19 mouse cellular contexts compared by ENCODE assay signal in the genomic region with DNA sequence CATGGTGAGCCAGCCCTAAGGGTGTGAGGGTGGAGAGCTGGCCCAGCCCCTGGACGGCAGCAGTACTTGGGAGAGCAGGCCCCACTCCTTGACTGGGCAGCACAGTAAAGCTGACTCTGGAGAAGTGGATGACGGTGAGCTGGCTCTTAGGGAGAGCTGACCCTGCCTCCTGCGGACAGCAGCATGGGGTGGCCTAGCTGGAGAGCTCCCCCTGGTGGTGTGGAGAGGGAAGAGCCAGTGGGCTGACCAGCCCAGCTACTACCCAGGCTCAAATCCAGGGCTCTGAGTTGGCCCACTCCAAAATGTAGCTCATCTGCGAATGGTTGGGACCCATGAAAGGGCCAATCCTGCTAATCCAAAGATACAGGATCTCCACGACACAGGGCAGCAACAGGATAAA. TPM values are rescaled to one million over a fixed set of nuclear protein-coding genes. Genes with fewer than 3 reads are reported as not detected.
DNase-seq lines count a peak whose midpoint lies in the region; ATAC-seq and TF ChIP-seq lines count a peak whose summit lies in the region.
"Had no signal": no experiment of that assay in that cellular context is flagged by ENCODE, and none has a peak within 500 bp of the region (broad histone marks: within the 10 kb centered on the region; RNA-seq: fewer than 3 reads in every experiment).

No protein-coding gene starts in this region.

- 0 out of 2 replicates have a peak, but pooled peaks have one; percentile 21 for ATAC-seq in hindbrain, postnatal 0 days
- ATAC-seq in hindbrain, embryonic 16.5 days = no peak
- ATAC-seq in liver, postnatal 0 days = no peak
- ATAC-seq in erythroblast, adult 5-6 weeks (replicated peaks; ENCODE audit: low FRiP score, poor library complexity, severe bottlenecking) = 0 out of 2 replicates have a peak, but pooled peaks have one; percentile 26
- ATAC-seq in inflammation-experienced regulatory T-cells, adult 6 months = no peak
- ATAC-seq: midbrain, embryonic 13.5 days had no signal

- H3K4me1 ChIP-seq in hindbrain, postnatal 0 days (ENCODE audit: insufficient read depth, low read length) = no peaks in the 10 kb centered on the region
- H3K4me1 ChIP-seq in hindbrain, embryonic 16.5 days (ENCODE audit: control insufficient read depth, insufficient read depth, low read depth, low read length) = no peaks in the 10 kb centered on the region
- no peaks in the 10 kb centered on the region for H3K4me1 ChIP-seq in liver, postnatal 0 days (ENCODE audit: insufficient read depth)
- no peaks in the 10 kb centered on the region for H3K4me1 ChIP-seq in ES-Bruce4 (ENCODE audit: control insufficient read depth, insufficient read depth, low read length)
- H3K4me1 ChIP-seq: embryonic facial prominence, embryonic 12.5 days; heart, embryonic 10.5 days; hindbrain, embryonic 15.5 days; liver, embryonic 15.5 days; midbrain, embryonic 13.5 days had no signal

- H3K4me2 ChIP-seq in hindbrain, postnatal 0 days (ENCODE audit: low read depth, low read length) = no peak overlapping the region
- H3K4me2 ChIP-seq in hindbrain, embryonic 16.5 days (ENCODE audit: low read length) = no peak overlapping the region
- no peak overlapping the region for H3K4me2 ChIP-seq in liver, postnatal 0 days (ENCODE audit: low read depth, low read length)
- H3K4me2 ChIP-seq: embryonic facial prominence, embryonic 12.5 days; hindbrain, embryonic 15.5 days; kidney, embryonic 15.5 days; liver, embryonic 15.5 days; midbrain, embryonic 13.5 days had no signal

- TF ChIP-seq EP300 in liver, postnatal 0 days (IDR thresholded peaks at IDR 0.05; ENCODE audit: low read depth) = no peak
- TF ChIP-seq EP300 in ES-Bruce4 (IDR thresholded peaks at IDR 0.05; ENCODE audit: insufficient read depth, low read depth, low read length) = no peak

- no peak for TF ChIP-seq POLR2A in ES-Bruce4 (IDR thresholded peaks at IDR 0.05; ENCODE audit: insufficient read depth, low read length)

- no peak overlapping the region for H3K9ac ChIP-seq in hindbrain, postnatal 0 days (replicated peaks; ENCODE audit: low read length)
- H3K9ac ChIP-seq in hindbrain, embryonic 16.5 days (ENCODE audit: low read depth, low read length) = no peak overlapping the region
- H3K9ac ChIP-seq in liver, postnatal 0 days (replicated peaks) = no peak overlapping the region
- H3K9ac ChIP-seq in ES-Bruce4 (ENCODE audit: low read depth, poor library complexity, severe bottlenecking) = no peak overlapping the region
- H3K9ac ChIP-seq: embryonic facial prominence, embryonic 12.5 days; hindbrain, embryonic 15.5 days; kidney, embryonic 15.5 days; liver, embryonic 15.5 days; midbrain, embryonic 13.5 days had no signal

- 82% methylated on average over 5 of the region's 5 CpGs for WGBS in hindbrain, postnatal 0 days
- WGBS in hindbrain, embryonic 16.5 days = 87% methylated on average over 5 of the region's 5 CpGs
- WGBS in liver, postnatal 0 days (ENCODE audit: insufficient replicate concordance) = 75% methylated on average over 5 of the region's 5 CpGs

- peak; percentile 51 for TF ChIP-seq CTCF in hindbrain, postnatal 0 days (IDR thresholded peaks at IDR 0.05; ENCODE audit: low read depth)
- peak; percentile 31 for TF ChIP-seq CTCF in liver, postnatal 0 days (IDR thresholded peaks at IDR 0.05; ENCODE audit: low read depth)
- peak; percentile 50 for TF ChIP-seq CTCF in ES-Bruce4 (IDR thresholded peaks at IDR 0.05; ENCODE audit: low read depth, low read length)

- no peak overlapping the region for H3K27ac ChIP-seq in hindbrain, postnatal 0 days
- H3K27ac ChIP-seq in hindbrain, embryonic 16.5 days (ENCODE audit: low read depth, low read length) = no peak overlapping the region
- H3K27ac ChIP-seq in liver, postnatal 0 days (ENCODE audit: low read depth) = no peak overlapping the region
- H3K27ac ChIP-seq in ES-Bruce4 (ENCODE audit: insufficient read depth, low read length) = no peak overlapping the region
- H3K27ac ChIP-seq: embryonic facial prominence, embryonic 12.5 days; heart, embryonic 10.5 days; hindbrain, embryonic 15.5 days; kidney, embryonic 15.5 days; liver, embryonic 15.5 days; macrophage; midbrain, embryonic 13.5 days had no signal

- H3K36me3 ChIP-seq in hindbrain, postnatal 0 days (ENCODE audit: insufficient read depth, low read length) = peaks cover 19% of the 10 kb centered on the region; the same call in 1 of the 2 replicates
- H3K36me3 ChIP-seq in hindbrain, embryonic 16.5 days (ENCODE audit: control insufficient read depth, insufficient read depth, low read length) = peaks cover 14% of the 10 kb centered on the region
- peaks cover 10% of the 10 kb centered on the region; the same call in 1 of the 2 replicates for H3K36me3 ChIP-seq in liver, postnatal 0 days (replicated peaks; ENCODE audit: insufficient read depth, low read length)
- no peaks in the 10 kb centered on the region; the same call in 1 of the 2 replicates for H3K36me3 ChIP-seq in ES-Bruce4 (ENCODE audit: control insufficient read depth, insufficient read depth, low read length, poor library complexity, severe bottlenecking)

- no peak for DNase-seq in hindbrain, postnatal 0 days (ENCODE audit: low spot score)
- no peak for DNase-seq in liver, postnatal 0 days
- DNase-seq in liver = no peak
- no peak for DNase-seq in B cell, adult 2 months
- DNase-seq: cerebellum, adult 11 months; thymus, postnatal 14 days had no signal

- no peak overlapping the region for H3K4me3 ChIP-seq in hindbrain, postnatal 0 days (ENCODE audit: low read length)
- no peak overlapping the region for H3K4me3 ChIP-seq in hindbrain, embryonic 16.5 days (ENCODE audit: low read length)
- no peak overlapping the region for H3K4me3 ChIP-seq in liver, postnatal 0 days (ENCODE audit: low read depth, low read length)
- H3K4me3 ChIP-seq in ES-Bruce4 (ENCODE audit: low read depth, low read length) = no peak overlapping the region
- H3K4me3 ChIP-seq: embryonic facial prominence, embryonic 12.5 days; heart, embryonic 10.5 days; hindbrain, embryonic 15.5 days; kidney, embryonic 15.5 days; liver, embryonic 15.5 days; midbrain, embryonic 13.5 days had no signal

- no peaks in the 10 kb centered on the region for H3K9me3 ChIP-seq in hindbrain, postnatal 0 days (ENCODE audit: low read length)
- H3K9me3 ChIP-seq in hindbrain, embryonic 16.5 days (ENCODE audit: control insufficient read depth, low read length) = no peaks in the 10 kb centered on the region
- H3K9me3 ChIP-seq in liver, postnatal 0 days (ENCODE audit: low read length) = no peaks in the 10 kb centered on the region
- H3K9me3 ChIP-seq in ES-Bruce4 (replicated peaks; ENCODE audit: control insufficient read depth, insufficient read depth, low read length, poor library complexity, severe bottlenecking) = no peaks in the 10 kb centered on the region
- H3K9me3 ChIP-seq: embryonic facial prominence, embryonic 12.5 days; heart, embryonic 10.5 days; hindbrain, embryonic 15.5 days; kidney, embryonic 15.5 days; liver, embryonic 15.5 days; midbrain, embryonic 13.5 days had no signal

- H3K27me3 ChIP-seq in hindbrain, postnatal 0 days (ENCODE audit: insufficient read depth, low read length) = no peaks in the 10 kb centered on the region
- no peaks in the 10 kb centered on the region for H3K27me3 ChIP-seq in hindbrain, embryonic 16.5 days (replicated peaks; ENCODE audit: control insufficient read depth, insufficient read depth, low read length)
- H3K27me3 ChIP-seq in liver, postnatal 0 days (ENCODE audit: insufficient read depth, low read length) = no peaks in the 10 kb centered on the region
- no peaks in the 10 kb centered on the region for H3K27me3 ChIP-seq in ES-Bruce4 (ENCODE audit: control insufficient read depth, insufficient read depth, low read length, poor library complexity, severe bottlenecking)
- H3K27me3 ChIP-seq: embryonic facial prominence, embryonic 12.5 days; hindbrain, embryonic 15.5 days; kidney, embryonic 15.5 days; liver, embryonic 15.5 days; midbrain, embryonic 13.5 days had no signal

RNA-seq across cellular contexts. Expression of a gene that starts 8.1 kb away (rescaled TPM):
- total RNA-seq in hindbrain, postnatal 0 days (2014; rRNA removed) = 2.8 and 5.4 TPM in 2 replicates
- 4.0 and 4.2 TPM in 2 replicates for polyA plus RNA-seq in hindbrain, postnatal 0 days (2015; fragmentation: Nextera tagmentation; extraction: Ambion mirVana)
- polyA plus RNA-seq in hindbrain, embryonic 16.5 days (2015; fragmentation: Nextera tagmentation; extraction: Ambion mirVana) = 11.6 and 13.8 TPM in 2 replicates
- polyA plus RNA-seq in liver, postnatal 0 days (2015; fragmentation: Nextera tagmentation; extraction: Ambion mirVana) = 0.54 and 0.68 TPM in 2 replicates
- 13.4 and 15.4 TPM in 2 replicates for polyA plus RNA-seq in ES-Bruce4 (2011; ENCODE audit: insufficient read depth, insufficient read length, low read depth, missing spikeins)
- total RNA-seq in erythroblast, adult 5-6 weeks (2015; ENCODE audit: low replicate concordance) = not detected in 2 replicates
- 0.84 TPM in 1 of 2 replicates, not detected in the other for total RNA-seq in erythroblast, adult 5-6 weeks (2017; ENCODE audit: low replicate concordance)
- 10 to 100 TPM in 1 of 3 experiments, 1 to 10 TPM in 2; 4.6 to 10.9 (median 5.9) TPM for polyA plus RNA-seq in inflammation-experienced regulatory T-cells, adult 6 months (2017; shearing (Covaris generic))

RNA-seq across cellular contexts. Expression of a gene that starts 13.4 kb away (rescaled TPM):
- total RNA-seq in hindbrain, postnatal 0 days (2014; rRNA removed) = 8.4 and 10.1 TPM in 2 replicates
- polyA plus RNA-seq in hindbrain, postnatal 0 days (2015; fragmentation: Nextera tagmentation; extraction: Ambion mirVana) = 5.9 and 6.7 TPM in 2 replicates
- 10.7 and 11.9 TPM in 2 replicates for polyA plus RNA-seq in hindbrain, embryonic 16.5 days (2015; fragmentation: Nextera tagmentation; extraction: Ambion mirVana)
- polyA plus RNA-seq in liver, postnatal 0 days (2015; fragmentation: Nextera tagmentation; extraction: Ambion mirVana) = 0.31 and 0.36 TPM in 2 replicates
- polyA plus RNA-seq in ES-Bruce4 (2011; ENCODE audit: insufficient read depth, insufficient read length, low read depth, missing spikeins) = 1.2 and 2.8 TPM in 2 replicates
- total RNA-seq in erythroblast, adult 5-6 weeks (2015; ENCODE audit: low replicate concordance) = not detected in 2 replicates
- total RNA-seq in erythroblast, adult 5-6 weeks (2017; ENCODE audit: low replicate concordance) = 1.7 TPM in 1 of 2 replicates, not detected in the other
- polyA plus RNA-seq in inflammation-experienced regulatory T-cells, adult 6 months (2017; shearing (Covaris generic)) = 1 to 10 TPM; 4.4 to 7.2 (median 5.8) TPM

RNA-seq across cellular contexts. Expression of a gene that starts 25.6 kb away (rescaled TPM):
- not detected in 2 replicates for total RNA-seq in hindbrain, postnatal 0 days (2014; rRNA removed)
- polyA plus RNA-seq in hindbrain, postnatal 0 days (2015; fragmentation: Nextera tagmentation; extraction: Ambion mirVana) = 1.6 and 2.5 TPM in 2 replicates
- 0.80 and 1.5 TPM in 2 replicates for polyA plus RNA-seq in hindbrain, embryonic 16.5 days (2015; fragmentation: Nextera tagmentation; extraction: Ambion mirVana)
- polyA plus RNA-seq in liver, postnatal 0 days (2015; fragmentation: Nextera tagmentation; extraction: Ambion mirVana) = not detected in 2 replicates
- polyA plus RNA-seq in ES-Bruce4 (2011; ENCODE audit: insufficient read depth, insufficient read length, low read depth, missing spikeins) = not detected in 2 replicates
- not detected in 2 replicates for total RNA-seq in erythroblast, adult 5-6 weeks (2015; ENCODE audit: low replicate concordance)
- not detected in 2 replicates for total RNA-seq in erythroblast, adult 5-6 weeks (2017; ENCODE audit: low replicate concordance)
- 1 to 10 TPM in 2 of 3 experiments, under 1 TPM in 1; 0.87 to 3.9 (median 1.7) TPM for polyA plus RNA-seq in inflammation-experienced regulatory T-cells, adult 6 months (2017; shearing (Covaris generic))
- total RNA-seq: heart, postnatal 25 days; left cerebral cortex, postnatal 25 days had no signal
- polyA plus RNA-seq: liver, embryonic 15.5 days; macrophage had no signal

RNA-seq across cellular contexts. Expression of a gene that starts 25.7 kb away (rescaled TPM):
- 2.3 and 2.8 TPM in 2 replicates for total RNA-seq in hindbrain, postnatal 0 days (2014; rRNA removed)
- 13.7 and 15.5 TPM in 2 replicates for polyA plus RNA-seq in hindbrain, postnatal 0 days (2015; fragmentation: Nextera tagmentation; extraction: Ambion mirVana)
- 14.4 and 14.9 TPM in 2 replicates for polyA plus RNA-seq in hindbrain, embryonic 16.5 days (2015; fragmentation: Nextera tagmentation; extraction: Ambion mirVana)
- polyA plus RNA-seq in liver, postnatal 0 days (2015; fragmentation: Nextera tagmentation; extraction: Ambion mirVana) = 1.2 and 1.7 TPM in 2 replicates
- polyA plus RNA-seq in ES-Bruce4 (2011; ENCODE audit: insufficient read depth, insufficient read length, low read depth, missing spikeins) = 12.0 and 13.7 TPM in 2 replicates
- 0.38 and 2.1 TPM in 2 replicates for total RNA-seq in erythroblast, adult 5-6 weeks (2015; ENCODE audit: low replicate concordance)
- total RNA-seq in erythroblast, adult 5-6 weeks (2017; ENCODE audit: low replicate concordance) = 0.34 TPM in 1 of 2 replicates, not detected in the other
- 10 to 100 TPM in 2 of 3 experiments, 1 to 10 TPM in 1; 7.2 to 14.5 (median 10.9) TPM for polyA plus RNA-seq in inflammation-experienced regulatory T-cells, adult 6 months (2017; shearing (Covaris generic))

RNA-seq across cellular contexts. Expression of a gene that starts 30.0 kb away (rescaled TPM):
- total RNA-seq in hindbrain, postnatal 0 days (2014; rRNA removed) = 26.8 and 27.4 TPM in 2 replicates
- 47.7 and 49.4 TPM in 2 replicates for polyA plus RNA-seq in hindbrain, postnatal 0 days (2015; fragmentation: Nextera tagmentation; extraction: Ambion mirVana)
- polyA plus RNA-seq in hindbrain, embryonic 16.5 days (2015; fragmentation: Nextera tagmentation; extraction: Ambion mirVana) = 69.0 and 75.5 TPM in 2 replicates
- polyA plus RNA-seq in liver, postnatal 0 days (2015; fragmentation: Nextera tagmentation; extraction: Ambion mirVana) = 10.1 and 10.7 TPM in 2 replicates
- 60.8 and 63.8 TPM in 2 replicates for polyA plus RNA-seq in ES-Bruce4 (2011; ENCODE audit: insufficient read depth, insufficient read length, low read depth, missing spikeins)
- 12.7 and 14.6 TPM in 2 replicates for total RNA-seq in erythroblast, adult 5-6 weeks (2015; ENCODE audit: low replicate concordance)
- total RNA-seq in erythroblast, adult 5-6 weeks (2017; ENCODE audit: low replicate concordance) = 4.5 and 10.7 TPM in 2 replicates
- 10 to 100 TPM; 59.7 to 83.0 (median 70.5) TPM for polyA plus RNA-seq in inflammation-experienced regulatory T-cells, adult 6 months (2017; shearing (Covaris generic))

Comparison
In these comparisons a context has a peak if more than half of its experiments do, and no peak if none do; other contexts are left out.
1. ATAC-seq: peak in hindbrain, postnatal 0 days (single experiment) and erythroblast, adult 5-6 weeks (single experiment); none in hindbrain, embryonic 16.5 days (single experiment), liver, postnatal 0 days (single experiment) and inflammation-experienced regulatory T-cells, adult 6 months (single experiment).
2. Peak in every context shown above with its lines, with median percentiles within 50 percentile points of each other: CTCF ChIP-seq.